Mouse (Mus musculus): ENCODE measurements around the gene Tfpi. TPM values are rescaled to one million over a fixed set of nuclear protein-coding genes. Genes with fewer than 3 reads are reported as not detected.

Gene Tfpi
- 12.4 and 14.1 TPM in 2 replicates for polyA plus RNA-seq (2014; fragmentation: Nextera tagmentation; extraction: Ambion mirVana)

- DNase-seq (ENCODE audit: low spot score) (no peak), ATAC-seq (ENCODE audit: insufficient number of reproducible peaks, low FRiP score, low TSS enrichment, low read depth) (no peak)
- H3K27me3 ChIP-seq (ENCODE audit: control insufficient read depth, insufficient read depth, low read length), result no peaks in the 10 kb centered on the region
- H3K36me3 ChIP-seq (ENCODE audit: control insufficient read depth, insufficient read depth, low read length), result no peaks in the 10 kb centered on the region
- WGBS, result 56% methylated on average over 4 of the region's 4 CpGs
- 0 out of 2 replicates have a peak, but pooled peaks cover 3% of the 10 kb centered on the region for H3K4me1 ChIP-seq (ENCODE audit: control insufficient read depth, insufficient read depth, low read length)
- H3K9me3 ChIP-seq (ENCODE audit: control insufficient read depth, low read length), result no peaks in the 10 kb centered on the region
- no peak within 1 kb of the TSS for H3K4me3 ChIP-seq (ENCODE audit: low read depth, low read length)
- H3K27ac ChIP-seq (replicated peaks; ENCODE audit: low read depth, low read length), result no peak within 1 kb of the TSS
- no peak within 1 kb of the TSS for H3K4me2 ChIP-seq (ENCODE audit: low read depth, severe bottlenecking)
- no peak within 1 kb of the TSS for H3K9ac ChIP-seq (ENCODE audit: low read length)
Observed at GRCm38 (mm10) chr2:84476577-84476976, at the start of gene Tfpi. Gene Tfpi, minus strand, starts transcription at chr2:84476775.

GRCm38 (mm10) chr2:84526221-84526620 lies 49.6 kb upstream of the Tfpi start:
- DNase-seq (ENCODE audit: low spot score) (no peak), ATAC-seq (ENCODE audit: insufficient number of reproducible peaks, low FRiP score, low TSS enrichment, low read depth) (no peak)
- no peaks in the 10 kb centered on the region for H3K4me1 ChIP-seq (ENCODE audit: control insufficient read depth, insufficient read depth, low read length)
- H3K4me3 ChIP-seq (ENCODE audit: low read depth, low read length), result no peak overlapping the region
- no peak overlapping the region for H3K4me2 ChIP-seq (ENCODE audit: low read depth, severe bottlenecking)
- no peaks in the 10 kb centered on the region for H3K36me3 ChIP-seq (ENCODE audit: control insufficient read depth, insufficient read depth, low read length)
- no peak overlapping the region for H3K9ac ChIP-seq (ENCODE audit: low read length)
- 79% methylated on average over 7 of the region's 7 CpGs for WGBS
- H3K27ac ChIP-seq (replicated peaks; ENCODE audit: low read depth, low read length), result no peak overlapping the region
- no peaks in the 10 kb centered on the region for H3K27me3 ChIP-seq (ENCODE audit: control insufficient read depth, insufficient read depth, low read length)
- H3K9me3 ChIP-seq (ENCODE audit: control insufficient read depth, low read length), result no peaks in the 10 kb centered on the region

- Histone ChIP-seq H3K4me3 (ENCODE audit: low read depth, low read length) (no peak overlapping the region), H3K27me3 (ENCODE audit: control insufficient read depth, insufficient read depth, low read length) (no peaks in the 10 kb centered on the region), H3K9ac (ENCODE audit: low read length) (no peak overlapping the region), H3K4me2 (ENCODE audit: low read depth, severe bottlenecking) (no peak overlapping the region), H3K9me3 (ENCODE audit: control insufficient read depth, low read length) (no peaks in the 10 kb centered on the region), H3K4me1 (ENCODE audit: control insufficient read depth, insufficient read depth, low read length) (no peaks in the 10 kb centered on the region), H3K36me3 (ENCODE audit: control insufficient read depth, insufficient read depth, low read length) (no peaks in the 10 kb centered on the region), H3K27ac (replicated peaks; ENCODE audit: low read depth, low read length) (no peak overlapping the region)
- WGBS, result 70% methylated on average over 6 of the region's 6 CpGs
- ATAC-seq (ENCODE audit: insufficient number of reproducible peaks, low FRiP score, low TSS enrichment, low read depth) (no peak), DNase-seq (ENCODE audit: low spot score) (no peak)
Observed at GRCm38 (mm10) chr2:84525806-84526205, 49.2 kb upstream of the Tfpi start.

DNA sequence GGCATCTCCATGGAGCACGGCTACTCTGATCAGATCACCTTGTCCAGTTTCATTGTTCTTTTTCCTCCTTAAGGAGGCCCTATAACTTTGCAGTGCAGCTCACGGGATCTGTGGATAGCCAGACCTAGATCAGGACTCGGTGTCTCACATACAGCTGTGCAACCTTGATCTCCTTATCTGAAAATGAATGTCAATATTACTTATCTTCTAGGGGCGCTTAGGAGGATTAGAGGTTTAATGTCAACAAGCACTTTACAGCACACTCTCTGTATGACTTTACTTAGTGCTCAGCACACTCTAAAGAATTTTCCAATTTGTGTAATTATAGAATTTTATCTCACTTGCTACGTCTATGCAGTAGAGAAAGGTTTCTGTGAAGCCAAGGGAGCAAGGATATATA lies 48.5 kb upstream of the Tfpi start:
- DNase-seq (ENCODE audit: low spot score) (no peak), ATAC-seq (ENCODE audit: insufficient number of reproducible peaks, low FRiP score, low TSS enrichment, low read depth) (no peak)
- H3K4me2 ChIP-seq (ENCODE audit: low read depth, severe bottlenecking), result no peak overlapping the region
- H3K27ac ChIP-seq (replicated peaks; ENCODE audit: low read depth, low read length), result no peak overlapping the region
- 89% methylated on average over 5 of the region's 5 CpGs for WGBS
- H3K4me1 ChIP-seq (ENCODE audit: control insufficient read depth, insufficient read depth, low read length), result no peaks in the 10 kb centered on the region
- H3K9ac ChIP-seq (ENCODE audit: low read length), result no peak overlapping the region
- no peaks in the 10 kb centered on the region for H3K27me3 ChIP-seq (ENCODE audit: control insufficient read depth, insufficient read depth, low read length)
- no peak overlapping the region for H3K4me3 ChIP-seq (ENCODE audit: low read depth, low read length)
- no peaks in the 10 kb centered on the region for H3K9me3 ChIP-seq (ENCODE audit: control insufficient read depth, low read length)
- H3K36me3 ChIP-seq (ENCODE audit: control insufficient read depth, insufficient read depth, low read length), result no peaks in the 10 kb centered on the region

GRCm38 (mm10) chr2:84523994-84524393 lies 47.4 kb upstream of the Tfpi start:
- no peak overlapping the region for H3K4me2 ChIP-seq (ENCODE audit: low read depth, severe bottlenecking)
- H3K36me3 ChIP-seq (ENCODE audit: control insufficient read depth, insufficient read depth, low read length), result no peaks in the 10 kb centered on the region
- H3K9me3 ChIP-seq (ENCODE audit: control insufficient read depth, low read length), result no peaks in the 10 kb centered on the region
- 83% methylated on average over 6 of the region's 6 CpGs for WGBS
- H3K27me3 ChIP-seq (ENCODE audit: control insufficient read depth, insufficient read depth, low read length), result no peaks in the 10 kb centered on the region
- no peaks in the 10 kb centered on the region for H3K4me1 ChIP-seq (ENCODE audit: control insufficient read depth, insufficient read depth, low read length)
- DNase-seq (ENCODE audit: low spot score) (no peak), ATAC-seq (ENCODE audit: insufficient number of reproducible peaks, low FRiP score, low TSS enrichment, low read depth) (no peak)
- H3K27ac ChIP-seq (replicated peaks; ENCODE audit: low read depth, low read length), result no peak overlapping the region
- H3K9ac ChIP-seq (ENCODE audit: low read length), result no peak overlapping the region
- no peak overlapping the region for H3K4me3 ChIP-seq (ENCODE audit: low read depth, low read length)

GRCm38 (mm10) chr2:84523103-84523865 lies 46.7 kb upstream of the Tfpi start:
- H3K9ac ChIP-seq (ENCODE audit: low read length), result no peak overlapping the region
- DNase-seq (ENCODE audit: low spot score) (no peak), ATAC-seq (ENCODE audit: insufficient number of reproducible peaks, low FRiP score, low TSS enrichment, low read depth) (no peak)
- no peaks in the 10 kb centered on the region for H3K4me1 ChIP-seq (ENCODE audit: control insufficient read depth, insufficient read depth, low read length)
- no peak overlapping the region for H3K4me3 ChIP-seq (ENCODE audit: low read depth, low read length)
- H3K9me3 ChIP-seq (ENCODE audit: control insufficient read depth, low read length), result no peaks in the 10 kb centered on the region
- H3K4me2 ChIP-seq (ENCODE audit: low read depth, severe bottlenecking), result no peak overlapping the region
- no peaks in the 10 kb centered on the region for H3K36me3 ChIP-seq (ENCODE audit: control insufficient read depth, insufficient read depth, low read length)
- no peak overlapping the region for H3K27ac ChIP-seq (replicated peaks; ENCODE audit: low read depth, low read length)
- WGBS, result 78% methylated on average over 6 of the region's 6 CpGs
- no peaks in the 10 kb centered on the region for H3K27me3 ChIP-seq (ENCODE audit: control insufficient read depth, insufficient read depth, low read length)

- ATAC-seq (ENCODE audit: insufficient number of reproducible peaks, low FRiP score, low TSS enrichment, low read depth) (no peak), DNase-seq (ENCODE audit: low spot score) (no peak)
- WGBS, result 79% methylated on average over 12 of the region's 12 CpGs
- Histone ChIP-seq H3K4me3 (ENCODE audit: low read depth, low read length) (no peak overlapping the region), H3K4me2 (ENCODE audit: low read depth, severe bottlenecking) (no peak overlapping the region), H3K36me3 (ENCODE audit: control insufficient read depth, insufficient read depth, low read length) (no peaks in the 10 kb centered on the region), H3K9ac (ENCODE audit: low read length) (no peak overlapping the region), H3K27me3 (ENCODE audit: control insufficient read depth, insufficient read depth, low read length) (no peaks in the 10 kb centered on the region), H3K27ac (replicated peaks; ENCODE audit: low read depth, low read length) (no peak overlapping the region), H3K9me3 (ENCODE audit: control insufficient read depth, low read length) (no peaks in the 10 kb centered on the region), H3K4me1 (ENCODE audit: control insufficient read depth, insufficient read depth, low read length) (no peaks in the 10 kb centered on the region)
Observed at GRCm38 (mm10) chr2:84519514-84520067, 43.0 kb upstream of the Tfpi start.

- Histone ChIP-seq H3K4me2 (ENCODE audit: low read depth, severe bottlenecking) (no peak overlapping the region), H3K4me3 (ENCODE audit: low read depth, low read length) (no peak overlapping the region), H3K27ac (replicated peaks; ENCODE audit: low read depth, low read length) (no peak overlapping the region), H3K27me3 (ENCODE audit: control insufficient read depth, insufficient read depth, low read length) (no peaks in the 10 kb centered on the region), H3K9me3 (ENCODE audit: control insufficient read depth, low read length) (no peaks in the 10 kb centered on the region), H3K4me1 (ENCODE audit: control insufficient read depth, insufficient read depth, low read length) (no peaks in the 10 kb centered on the region), H3K9ac (ENCODE audit: low read length) (no peak overlapping the region), H3K36me3 (ENCODE audit: control insufficient read depth, insufficient read depth, low read length) (no peaks in the 10 kb centered on the region)
- WGBS, result 83% methylated on average over 5 of the region's 5 CpGs
- DNase-seq (ENCODE audit: low spot score), result no peak
- ATAC-seq (ENCODE audit: insufficient number of reproducible peaks, low FRiP score, low TSS enrichment, low read depth), result no peak
Observed at GRCm38 (mm10) chr2:84518767-84519166, 42.2 kb upstream of the Tfpi start.

Measured in limb, embryonic 11.5 days (tissue).